Mouse (Mus musculus): ENCODE results near the gene Pno1. TPM values are rescaled to one million over a fixed set of nuclear protein-coding genes. Genes with fewer than 3 reads are reported as not detected.

Pno1 gene
- polyA plus RNA-seq, 1 experiment from 2014 or later: 89.9 TPM

GRCm38 (mm10) chr11:17202481-17202880 lies 8.9 kb downstream of the Pno1 start:
- Histone ChIP-seq H3K4me2 (replicated peaks) (no peak overlapping the region), H3K4me3 (replicated peaks) (no peak overlapping the region), H3K27ac (no peak overlapping the region), H3K4me1 (replicated peaks) (no peaks in the 10 kb centered on the region), H3K9me3 (no peaks in the 10 kb centered on the region), H3K9ac (no peak overlapping the region), H3K36me3 (peaks cover 10% of the 10 kb centered on the region), H3K27me3 (replicated peaks) (no peaks in the 10 kb centered on the region)
- 91% methylated on average over 6 of the region's 6 CpGs for WGBS
- no peak for ATAC-seq

- H3K9ac ChIP-seq: no peak overlapping the region
- H3K4me3 ChIP-seq (replicated peaks): no peak overlapping the region
- WGBS: 84% methylated on average over 4 of the region's 4 CpGs
- peaks cover 15% of the 10 kb centered on the region; the same call in 1 of the 2 replicates for H3K36me3 ChIP-seq
- H3K4me2 ChIP-seq (replicated peaks): no peak overlapping the region
- no peak overlapping the region for H3K27ac ChIP-seq
- no peaks in the 10 kb centered on the region for H3K4me1 ChIP-seq (replicated peaks)
- no peaks in the 10 kb centered on the region for H3K9me3 ChIP-seq
- no peaks in the 10 kb centered on the region for H3K27me3 ChIP-seq (replicated peaks)
- ATAC-seq: no peak
These were observed 10.4 kb downstream of the Pno1 start for GRCm38 (mm10) chr11:17200936-17201335.

- Histone ChIP-seq H3K9me3 (no peaks in the 10 kb centered on the region), H3K27me3 (replicated peaks) (no peaks in the 10 kb centered on the region), H3K4me1 (replicated peaks) (no peaks in the 10 kb centered on the region), H3K9ac (no peak overlapping the region), H3K27ac (no peak overlapping the region), H3K4me2 (replicated peaks) (no peak overlapping the region), H3K36me3 (peaks cover 22% of the 10 kb centered on the region; the same call in 1 of the 2 replicates), H3K4me3 (replicated peaks) (no peak overlapping the region)
- 89% methylated on average over 3 of the region's 3 CpGs for WGBS
- no peak for ATAC-seq
These were observed 11.4 kb downstream of the Pno1 start for GRCm38 (mm10) chr11:17199840-17200501.

GRCm38 (mm10) chr11:17199170-17199569 lies 12.2 kb downstream of the Pno1 start:
- Histone ChIP-seq H3K9me3 (no peaks in the 10 kb centered on the region), H3K27ac (no peak overlapping the region), H3K4me2 (replicated peaks) (no peak overlapping the region), H3K36me3 (peaks cover 22% of the 10 kb centered on the region; the same call in 1 of the 2 replicates), H3K4me3 (replicated peaks) (no peak overlapping the region), H3K9ac (no peak overlapping the region), H3K27me3 (replicated peaks) (no peaks in the 10 kb centered on the region), H3K4me1 (replicated peaks) (no peaks in the 10 kb centered on the region)
- no peak for ATAC-seq
- WGBS: 83% methylated on average over 5 of the region's 5 CpGs

GRCm38 (mm10) chr11:17192151-17192844 lies 19.1 kb downstream of the Pno1 start:
- Histone ChIP-seq H3K4me1 (replicated peaks) (no peaks in the 10 kb centered on the region), H3K9ac (no peak overlapping the region), H3K36me3 (peaks cover 13% of the 10 kb centered on the region; the same call in 1 of the 2 replicates), H3K4me2 (replicated peaks) (no peak overlapping the region), H3K4me3 (replicated peaks) (no peak overlapping the region), H3K27ac (no peak overlapping the region), H3K27me3 (replicated peaks) (no peaks in the 10 kb centered on the region), H3K9me3 (no peaks in the 10 kb centered on the region)
- peak; percentile 65; the same call in 1 of the 2 replicates for ATAC-seq
- WGBS: 83% methylated on average over 9 of the region's 9 CpGs

GRCm38 (mm10) chr11:17188786-17189185 lies 22.6 kb downstream of the Pno1 start:
- no peak overlapping the region for H3K4me3 ChIP-seq (replicated peaks)
- no peak overlapping the region for H3K27ac ChIP-seq
- H3K9me3 ChIP-seq: no peaks in the 10 kb centered on the region
- no peaks in the 10 kb centered on the region for H3K4me1 ChIP-seq (replicated peaks)
- H3K27me3 ChIP-seq (replicated peaks): no peaks in the 10 kb centered on the region
- 61% methylated on average over 3 of the region's 3 CpGs for WGBS
- H3K9ac ChIP-seq: no peak overlapping the region
- no peaks in the 10 kb centered on the region for H3K36me3 ChIP-seq
- ATAC-seq: no peak
- no peak overlapping the region for H3K4me2 ChIP-seq (replicated peaks)

- no peaks in the 10 kb centered on the region for H3K27me3 ChIP-seq (replicated peaks)
- 84% methylated on average over 3 of the region's 3 CpGs for WGBS
- no peak overlapping the region for H3K9ac ChIP-seq
- H3K9me3 ChIP-seq: no peaks in the 10 kb centered on the region
- no peaks in the 10 kb centered on the region for H3K4me1 ChIP-seq (replicated peaks)
- no peak overlapping the region for H3K4me2 ChIP-seq (replicated peaks)
- no peak for ATAC-seq
- H3K4me3 ChIP-seq (replicated peaks): no peak overlapping the region
- H3K27ac ChIP-seq: no peak overlapping the region
- H3K36me3 ChIP-seq: no peaks in the 10 kb centered on the region
These were observed 23.7 kb downstream of the Pno1 start for GRCm38 (mm10) chr11:17187649-17188048.

- WGBS: 95% methylated on average over 2 of the region's 2 CpGs
- Histone ChIP-seq H3K4me2 (replicated peaks) (no peak overlapping the region), H3K9ac (no peak overlapping the region)
These were observed 28.2 kb downstream of the Pno1 start for GRCm38 (mm10) chr11:17183165-17183564.

GRCm38 (mm10) chr11:17181807-17182206 lies 29.6 kb downstream of the Pno1 start, which contains the start of gene Wdr92:
Gene Wdr92, plus strand, starts transcription at chr11:17182107.
- Histone ChIP-seq H3K27ac (no peak within 1 kb of the TSS), H3K9ac (no peak within 1 kb of the TSS), H3K27me3 (replicated peaks) (no peaks in the 10 kb centered on the region), H3K36me3 (no peaks in the 10 kb centered on the region), H3K4me1 (replicated peaks) (no peaks in the 10 kb centered on the region), H3K4me2 (replicated peaks) (no peak within 1 kb of the TSS), H3K9me3 (no peaks in the 10 kb centered on the region), H3K4me3 (replicated peaks) (no peak within 1 kb of the TSS)
- no peak for ATAC-seq
- WGBS: 79% methylated on average over 3 of the region's 3 CpGs

More at GRCm38 (mm10) chr11:17183165-17183564, 28.2 kb downstream of the Pno1 start:
- no peak overlapping the region for H3K4me3 ChIP-seq (replicated peaks)
- H3K9me3 ChIP-seq: no peaks in the 10 kb centered on the region
- no peaks in the 10 kb centered on the region for H3K36me3 ChIP-seq
- H3K27ac ChIP-seq: no peak overlapping the region
- no peaks in the 10 kb centered on the region for H3K27me3 ChIP-seq (replicated peaks)
- ATAC-seq: no peak
- H3K4me1 ChIP-seq (replicated peaks): no peaks in the 10 kb centered on the region

- no peak overlapping the region for H3K9ac ChIP-seq
- no peak overlapping the region for H3K4me2 ChIP-seq (replicated peaks)
- no peaks in the 10 kb centered on the region for H3K36me3 ChIP-seq
- H3K27ac ChIP-seq: no peak overlapping the region
- H3K9me3 ChIP-seq: no peaks in the 10 kb centered on the region
- H3K27me3 ChIP-seq (replicated peaks): no peaks in the 10 kb centered on the region
- H3K4me3 ChIP-seq (replicated peaks): no peak overlapping the region
- WGBS: 83% methylated on average over 3 of the region's 3 CpGs
- ATAC-seq: no peak
- no peaks in the 10 kb centered on the region for H3K4me1 ChIP-seq (replicated peaks)
These were observed 30.6 kb downstream of the Pno1 start for GRCm38 (mm10) chr11:17180753-17181152.

GRCm38 (mm10) chr11:17176638-17177037 lies 34.7 kb downstream of the Pno1 start:
- 0 out of 2 replicates have a peak, but pooled peaks have one; percentile 31 for ATAC-seq
- Histone ChIP-seq H3K4me1 (replicated peaks) (no peaks in the 10 kb centered on the region), H3K9me3 (no peaks in the 10 kb centered on the region), H3K27me3 (replicated peaks) (no peaks in the 10 kb centered on the region), H3K36me3 (no peaks in the 10 kb centered on the region), H3K4me2 (replicated peaks) (no peak overlapping the region), H3K27ac (no peak overlapping the region), H3K9ac (no peak overlapping the region), H3K4me3 (replicated peaks) (no peak overlapping the region)
- 95% methylated on average over 1 of the region's 1 CpGs for WGBS

- Histone ChIP-seq H3K36me3 (no peaks in the 10 kb centered on the region), H3K9me3 (no peaks in the 10 kb centered on the region), H3K4me2 (replicated peaks) (no peak overlapping the region), H3K27me3 (replicated peaks) (no peaks in the 10 kb centered on the region), H3K4me1 (replicated peaks) (0 out of 2 replicates have a peak, but pooled peaks cover 3% of the 10 kb centered on the region), H3K9ac (no peak overlapping the region), H3K27ac (no peak overlapping the region), H3K4me3 (replicated peaks) (no peak overlapping the region)
- ATAC-seq: no peak
- 93% methylated on average over 4 of the region's 4 CpGs for WGBS
These were observed 39.1 kb downstream of the Pno1 start for GRCm38 (mm10) chr11:17172300-17172699.

Data from intestine, embryonic 15.5 days (tissue).